Mouse (Mus musculus) liver, embryonic 14.5 days (tissue): ENCODE measurements at regions not wholly inside any gene's neighbourhood (a gene's known extent, or its start where the extent isn't known, plus 50 kb on each side); places are given as distances from the start of the nearest gene placed in this dataset.

ENCODE experiments used
- ATAC-seq: fragments of 200-750 bp; cut with Nextera tagmentation; 2 replicates; pipeline ENCODE4 v1.8.0; 2017; ENCODE audit warnings: moderate number of reproducible peaks, mild to moderate bottlenecking, moderate library complexity; ENCODE audit not compliant: insufficient read depth
- DNase-seq, 3 experiments: peaks; one replicate each; pipeline ENCODE4 v3.0.0-alpha.2; 2012 to 2013; ENCODE audit warnings: low read depth in 3 of 3, low spot score in 3 of 3
- H3K27ac ChIP-seq: fragments of 300-500 bp; sonication (generic); 2 replicates; pipeline ENCODE4 v1.5.1; 2014; ENCODE audit warnings: moderate library complexity, mild to moderate bottlenecking, control low read depth, inconsistent platforms
- H3K27me3 ChIP-seq: fragments of 300-500 bp; sonication (generic); 2 replicates; pipeline ENCODE4 v1.6.1; 2014; ENCODE audit warnings: mild to moderate bottlenecking, low read length, moderate library complexity; ENCODE audit not compliant: control insufficient read depth, insufficient read depth
- H3K36me3 ChIP-seq: fragments of 300-500 bp; sonication (generic); replicated peaks from 2 replicates; pipeline ENCODE4 v1.6.1; 2014; ENCODE audit warnings: low read depth; ENCODE audit not compliant: control insufficient read depth, insufficient read depth
- H3K4me1 ChIP-seq, 2 experiments: fragments of 200-500 bp in 1 of 2; fragments of 300-500 bp in 1 of 2; sonication (generic) in 1 of 2; replicated peaks; 2 replicates each; pipeline ENCODE4 v1.6.1; 2012 to 2014; ENCODE audit warnings: antibody characterized with exemption in 1 of 2, inconsistent platforms in 1 of 2, low read length in 1 of 2; ENCODE audit not compliant: control insufficient read depth in 2 of 2, insufficient read depth in 2 of 2
- H3K4me2 ChIP-seq: fragments of 300-500 bp; sonication (generic); 2 replicates; pipeline ENCODE4 v1.6.1; 2014; ENCODE audit warnings: low read depth, mild to moderate bottlenecking, control low read depth, moderate library complexity
- H3K4me3 ChIP-seq, 2 experiments: fragments of 200-500 bp in 1 of 2; fragments of 300-500 bp in 1 of 2; sonication (generic) in 1 of 2; 2 replicates each; pipeline ENCODE4 v1.5.1; 2012 to 2014; ENCODE audit warnings: low read depth in 2 of 2, low read length in 2 of 2, mild to moderate bottlenecking in 2 of 2, control low read depth in 1 of 2, inconsistent platforms in 1 of 2, moderate library complexity in 1 of 2; ENCODE audit not compliant: insufficient read depth in 1 of 2
- H3K9ac ChIP-seq: fragments of 300-500 bp; sonication (generic); replicated peaks from 2 replicates; pipeline ENCODE4 v1.6.1; 2014; ENCODE audit warnings: mild to moderate bottlenecking, control low read depth, moderate library complexity
- H3K9me3 ChIP-seq: fragments of 300-500 bp; sonication (generic); 2 replicates; pipeline ENCODE4 v1.6.1; 2016; ENCODE audit warnings: low read length, mixed read lengths; ENCODE audit not compliant: control insufficient read depth
- CTCF ChIP-seq: IDR thresholded peaks from 2 replicates; pipeline ENCODE4 v1.5.1; 2016; ENCODE audit warnings: antibody characterized with exemption, low read depth, control low read depth
- EP300 ChIP-seq: IDR thresholded peaks from 2 replicates; pipeline ENCODE4 v1.6.1; 2016; ENCODE audit warnings: antibody characterized with exemption, low read depth
- WGBS: fragments of 180-500 bp; shearing (Covaris S2); extraction: QIAGEN DNeasy Blood & Tissue Kit; methylation state at CpG from one replicate; pipeline ENCODE4 v1.1.7; 2014; ENCODE audit not compliant: insufficient replicate concordance; 5-methylcytosine and 5-hydroxymethylcytosine counted together

GRCm38 (mm10) chr12:70539124-70539523 lies 86.2 kb downstream of the Tmx1 start:
- Histone ChIP-seq H3K36me3 (no peaks in the 10 kb centered on the region), H3K4me2 (no peak overlapping the region), H3K4me3 (no peak overlapping the region), H3K27me3 (no peaks in the 10 kb centered on the region), H3K27ac (no peak overlapping the region), H3K9ac (no peak overlapping the region), H3K9me3 (no peaks in the 10 kb centered on the region), H3K4me1 (no peaks in the 10 kb centered on the region)
- WGBS = 51% methylated on average over 4 of the region's 4 CpGs
- ATAC-seq (no peak), DNase-seq (no peak)
- no peak for TF ChIP-seq EP300
- TF ChIP-seq CTCF = no peak

DNA sequence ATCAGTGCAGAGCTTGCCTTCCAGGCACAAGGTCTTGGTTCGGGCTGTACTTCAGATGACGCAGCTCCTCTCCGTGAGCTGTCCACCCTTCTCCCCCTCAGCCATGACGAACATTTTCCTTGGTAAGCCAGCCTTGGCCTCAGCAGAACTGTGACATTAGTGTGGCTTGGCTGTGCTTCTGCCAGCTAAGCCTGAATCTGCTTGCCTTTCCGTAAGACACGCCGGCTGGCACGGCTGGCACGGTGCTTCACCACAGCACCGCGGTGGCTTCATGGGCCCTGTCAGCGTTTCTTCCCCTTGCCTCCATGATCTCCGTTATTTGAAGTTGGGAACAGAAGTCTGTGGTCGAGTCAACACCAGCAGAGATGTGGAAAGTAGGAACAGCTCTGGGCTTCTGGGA lies 87.0 kb downstream of the Tmx1 start:
- DNase-seq = no peak
- 81% methylated on average over 14 of the region's 14 CpGs for WGBS

GRCm38 (mm10) chr12:70541432-70541831 lies 88.5 kb downstream of the Tmx1 start:
- H3K4me2 ChIP-seq = no peak overlapping the region
- no peak for ATAC-seq
- DNase-seq = no peak

More for the DNA sequence above, 87.0 kb downstream of the Tmx1 start:
- Histone ChIP-seq H3K4me1 (no peaks in the 10 kb centered on the region), H3K4me3 (no peak overlapping the region), H3K4me2 (no peak overlapping the region), H3K27me3 (no peaks in the 10 kb centered on the region), H3K27ac (no peak overlapping the region), H3K9ac (no peak overlapping the region), H3K36me3 (no peaks in the 10 kb centered on the region), H3K9me3 (no peaks in the 10 kb centered on the region)
- no peak for ATAC-seq
- TF ChIP-seq EP300 (no peak), CTCF (no peak)

GRCm38 (mm10) chr12:70543299-70543698 lies 90.4 kb downstream of the Tmx1 start:
- Histone ChIP-seq H3K4me2 (no peak overlapping the region), H3K36me3 (no peaks in the 10 kb centered on the region), H3K4me1 (no peaks in the 10 kb centered on the region), H3K9ac (no peak overlapping the region), H3K27me3 (no peaks in the 10 kb centered on the region), H3K4me3 (no peak overlapping the region), H3K27ac (no peak overlapping the region), H3K9me3 (no peaks in the 10 kb centered on the region)
- no peak for TF ChIP-seq CTCF
- TF ChIP-seq EP300 = no peak
- DNase-seq (no peak), ATAC-seq (no peak)
- 44% methylated on average over 5 of the region's 5 CpGs for WGBS

More at GRCm38 (mm10) chr12:70541432-70541831, 88.5 kb downstream of the Tmx1 start:
- TF ChIP-seq EP300 (no peak), CTCF (no peak)
- Histone ChIP-seq H3K4me1 (no peaks in the 10 kb centered on the region), H3K36me3 (no peaks in the 10 kb centered on the region), H3K27ac (no peak overlapping the region), H3K9ac (no peak overlapping the region), H3K9me3 (no peaks in the 10 kb centered on the region), H3K4me3 (no peak overlapping the region), H3K27me3 (no peaks in the 10 kb centered on the region)
- 55% methylated on average over 4 of the region's 4 CpGs for WGBS

- no peak overlapping the region for H3K27ac ChIP-seq
- H3K4me3 ChIP-seq = no peak overlapping the region
- no peak for TF ChIP-seq EP300
- TF ChIP-seq CTCF = no peak
- WGBS = 36% methylated on average over 12 of the region's 12 CpGs
- no peaks in the 10 kb centered on the region for H3K9me3 ChIP-seq
- H3K4me1 ChIP-seq = no peaks in the 10 kb centered on the region
- no peaks in the 10 kb centered on the region for H3K27me3 ChIP-seq
- ATAC-seq (no peak), DNase-seq (no peak)
- H3K4me2 ChIP-seq = no peak overlapping the region
- H3K9ac ChIP-seq = no peak overlapping the region
- no peaks in the 10 kb centered on the region for H3K36me3 ChIP-seq
These were observed 91.4 kb downstream of the Tmx1 start for GRCm38 (mm10) chr12:70544326-70544725.
